Mouse (Mus musculus) kidney, embryonic 14.5 days (tissue): ENCODE results near the gene Smyd3. TPM values are rescaled to one million over a fixed set of nuclear protein-coding genes. Genes with fewer than 3 reads are reported as not detected.

ENCODE experiments used
- ATAC-seq: fragments of 200-750 bp; cut with Nextera tagmentation; 2 replicates; pipeline ENCODE4 v1.8.0; 2017; ENCODE audit warnings: moderate number of reproducible peaks, mild to moderate bottlenecking, moderate TSS enrichment, moderate library complexity; ENCODE audit not compliant: low FRiP score, low TSS enrichment
- H3K27ac ChIP-seq: fragments of 300-500 bp; sonication (generic); 2 replicates; pipeline ENCODE4 v1.5.1; 2014; ENCODE audit warnings: low read depth, mild to moderate bottlenecking, low read length, moderate library complexity, mixed read lengths
- H3K27me3 ChIP-seq: fragments of 300-500 bp; sonication (generic); 2 replicates; pipeline ENCODE4 v1.6.1; 2014; ENCODE audit warnings: mild to moderate bottlenecking, low read length; ENCODE audit not compliant: control insufficient read depth, insufficient read depth
- H3K36me3 ChIP-seq: fragments of 300-500 bp; sonication (generic); 2 replicates; pipeline ENCODE4 v1.6.1; 2014; ENCODE audit warnings: low read length, mixed read lengths; ENCODE audit not compliant: control insufficient read depth, insufficient read depth
- H3K4me1 ChIP-seq: fragments of 300-500 bp; sonication (generic); 2 replicates; pipeline ENCODE4 v1.6.1; 2014; ENCODE audit warnings: low read length, mixed read lengths; ENCODE audit not compliant: control insufficient read depth, insufficient read depth
- H3K4me2 ChIP-seq: fragments of 300-500 bp; sonication (generic); replicated peaks from 2 replicates; pipeline ENCODE4 v1.6.1; 2014; ENCODE audit warnings: low read depth, mild to moderate bottlenecking, low read length
- H3K4me3 ChIP-seq: fragments of 300-500 bp; sonication (generic); 2 replicates; pipeline ENCODE4 v1.5.1; 2014; ENCODE audit warnings: mild to moderate bottlenecking, low read length
- H3K9ac ChIP-seq: fragments of 300-500 bp; sonication (generic); 2 replicates; pipeline ENCODE4 v1.6.1; 2014; ENCODE audit warnings: low read depth, mild to moderate bottlenecking, low read length, moderate library complexity
- H3K9me3 ChIP-seq: fragments of 300-500 bp; sonication (generic); 2 replicates; pipeline ENCODE4 v1.6.1; 2016; ENCODE audit warnings: low read length; ENCODE audit not compliant: control insufficient read depth
- WGBS: fragments of 180-500 bp; shearing (Covaris S2); extraction: QIAGEN DNeasy Blood & Tissue Kit; methylation state at CpG from one replicate; pipeline ENCODE4 v1.1.7; 2014; 5-methylcytosine and 5-hydroxymethylcytosine counted together
- polyA plus RNA-seq: library from polyadenylated mRNA; unstranded; fragments of >200 nt; fragmentation: Nextera tagmentation; extraction: Ambion mirVana; gene quantifications from 2 replicates; pipeline ENCODE4 v1.2.1, GENCODE M21; 2014

The Smyd3 gene
- polyA plus RNA-seq, 1 experiment from 2014 or later, result 21.5 TPM

DNA sequence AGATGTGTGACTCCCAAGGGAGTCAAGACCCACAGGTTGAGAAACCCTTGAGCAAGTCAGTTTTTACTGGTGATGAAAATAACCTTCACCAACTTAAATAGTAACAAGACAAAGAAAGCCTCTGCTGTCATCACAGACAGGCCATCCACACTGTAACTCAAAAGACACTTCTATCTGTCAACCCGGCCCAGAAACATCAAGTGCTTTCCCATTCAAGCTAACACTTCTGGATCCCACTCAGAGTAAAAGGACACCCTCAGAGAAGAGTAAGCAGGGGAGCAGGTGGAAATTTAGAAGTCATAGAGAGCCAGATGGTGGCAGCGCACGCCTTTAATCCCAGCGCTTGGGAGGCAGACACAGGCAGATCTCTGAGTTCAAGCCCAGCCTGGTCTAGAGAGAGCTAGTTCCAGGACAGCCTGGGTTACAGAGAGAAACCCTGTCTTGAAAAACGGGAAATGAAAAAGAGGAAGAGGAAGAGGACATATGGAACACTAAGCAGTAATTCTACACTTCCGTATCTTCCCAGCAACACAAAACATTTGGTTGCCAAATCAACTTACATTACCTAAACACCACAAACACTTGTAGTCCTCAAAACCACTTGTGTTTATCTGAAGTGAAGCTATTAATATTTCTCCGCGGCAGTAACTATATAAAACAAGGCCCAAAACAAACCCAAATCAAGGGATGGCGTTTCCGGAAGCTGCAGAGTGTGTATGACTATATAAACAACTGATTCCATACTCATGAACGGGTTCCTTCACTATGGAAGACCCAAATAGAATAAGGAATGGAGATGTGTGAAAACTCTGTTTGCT, 83.2 kb downstream of the Smyd3 start:
- 91% methylated on average over 11 of the region's 11 CpGs for WGBS
- no peaks in the 10 kb centered on the region for H3K27me3 ChIP-seq
- H3K4me1 ChIP-seq, result 0 out of 2 replicates have a peak, but pooled peaks cover 3% of the 10 kb centered on the region
- H3K9ac ChIP-seq, result no peak overlapping the region
- H3K27ac ChIP-seq, result no peak overlapping the region
- ATAC-seq, result no peak
- no peak overlapping the region for H3K4me2 ChIP-seq
- no peak overlapping the region for H3K4me3 ChIP-seq
- H3K36me3 ChIP-seq, result no peaks in the 10 kb centered on the region
- no peaks in the 10 kb centered on the region for H3K9me3 ChIP-seq

- Histone ChIP-seq H3K27ac (no peak overlapping the region), H3K4me3 (no peak overlapping the region), H3K4me2 (no peak overlapping the region), H3K9me3 (0 out of 2 replicates have a peak, but pooled peaks cover 3% of the 10 kb centered on the region), H3K4me1 (0 out of 2 replicates have a peak, but pooled peaks cover 3% of the 10 kb centered on the region), H3K9ac (no peak overlapping the region), H3K36me3 (no peaks in the 10 kb centered on the region), H3K27me3 (no peaks in the 10 kb centered on the region)
- no peak for ATAC-seq
- WGBS, result 81% methylated on average over 7 of the region's 7 CpGs
Observed at GRCm38 (mm10) chr1:179433828-179434227, 84.0 kb downstream of the Smyd3 start.

DNA sequence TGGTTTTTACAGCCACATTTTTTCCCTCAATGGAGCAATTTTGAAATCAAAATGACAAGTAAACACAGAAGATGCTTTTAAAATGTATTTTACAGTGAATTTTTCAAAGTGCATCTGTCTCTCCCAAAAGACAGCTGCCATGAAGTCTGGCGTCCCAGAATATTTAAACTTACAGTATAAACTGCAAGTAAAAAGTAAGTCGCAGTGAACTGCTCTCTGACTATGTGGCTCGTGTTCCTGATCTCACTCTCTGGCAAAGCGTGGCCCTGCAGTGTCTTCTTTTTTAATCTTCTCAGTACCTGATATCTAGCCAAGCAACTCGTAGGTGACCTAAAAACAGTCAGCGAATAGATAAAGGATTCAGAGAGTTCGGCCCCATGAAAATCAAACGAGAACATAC, 84.5 kb downstream of the Smyd3 start:
- no peaks in the 10 kb centered on the region for H3K27me3 ChIP-seq
- no peak for ATAC-seq
- WGBS, result 89% methylated on average over 8 of the region's 8 CpGs

GRCm38 (mm10) chr1:179430077-179430476, 87.8 kb downstream of the Smyd3 start:
- Histone ChIP-seq H3K9ac (no peak overlapping the region), H3K4me3 (no peak overlapping the region), H3K27me3 (no peaks in the 10 kb centered on the region), H3K4me1 (0 out of 2 replicates have a peak, but pooled peaks cover 3% of the 10 kb centered on the region), H3K9me3 (0 out of 2 replicates have a peak, but pooled peaks cover 3% of the 10 kb centered on the region), H3K4me2 (no peak overlapping the region), H3K27ac (no peak overlapping the region), H3K36me3 (no peaks in the 10 kb centered on the region)
- ATAC-seq, result no peak
- WGBS, result 51% methylated on average over 3 of the region's 3 CpGs

More for the DNA sequence above, 84.5 kb downstream of the Smyd3 start:
- no peak overlapping the region for H3K4me2 ChIP-seq
- no peak overlapping the region for H3K4me3 ChIP-seq
- H3K9ac ChIP-seq, result no peak overlapping the region
- no peaks in the 10 kb centered on the region for H3K36me3 ChIP-seq
- H3K4me1 ChIP-seq, result 0 out of 2 replicates have a peak, but pooled peaks cover 3% of the 10 kb centered on the region
- no peak overlapping the region for H3K27ac ChIP-seq
- 0 out of 2 replicates have a peak, but pooled peaks cover 3% of the 10 kb centered on the region for H3K9me3 ChIP-seq

DNA sequence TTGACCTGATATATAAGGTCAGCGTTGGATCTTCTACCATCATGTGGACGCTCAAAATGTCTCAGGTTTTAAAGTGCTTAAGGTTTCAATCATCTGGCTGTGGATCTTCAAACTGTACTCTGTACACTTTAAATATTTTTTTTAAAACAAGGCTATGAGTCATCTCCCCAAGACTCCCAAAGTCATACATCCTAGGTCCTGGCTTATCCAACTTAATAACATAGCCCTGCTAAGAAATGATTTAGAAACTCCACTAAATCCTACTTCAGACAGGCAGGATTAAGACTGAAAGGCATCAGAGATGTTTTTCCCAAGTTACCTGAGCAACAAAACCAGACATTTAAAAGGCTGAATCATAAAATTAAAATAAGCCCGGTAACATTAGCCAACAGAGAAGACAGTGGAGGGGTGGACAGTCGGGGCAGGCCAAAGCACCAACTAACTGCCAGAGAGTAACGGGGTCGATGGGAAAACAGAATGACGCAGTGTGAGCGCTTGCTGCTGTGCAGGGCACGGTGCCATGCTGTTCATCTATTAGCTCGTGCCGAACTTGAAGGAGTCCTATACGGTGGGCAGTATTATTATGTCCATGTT, 92.9 kb downstream of the Smyd3 start:
- 0 out of 2 replicates have a peak, but pooled peaks cover 2% of the 10 kb centered on the region for H3K4me1 ChIP-seq
- WGBS, result 88% methylated on average over 12 of the region's 12 CpGs
- H3K36me3 ChIP-seq, result no peaks in the 10 kb centered on the region
- ATAC-seq, result no peak
- no peaks in the 10 kb centered on the region for H3K27me3 ChIP-seq
- H3K4me2 ChIP-seq, result no peak overlapping the region
- H3K4me3 ChIP-seq, result no peak overlapping the region
- H3K9me3 ChIP-seq, result 0 out of 2 replicates have a peak, but pooled peaks cover 3% of the 10 kb centered on the region
- no peak overlapping the region for H3K27ac ChIP-seq
- no peak overlapping the region for H3K9ac ChIP-seq

- H3K9me3 ChIP-seq, result no peaks in the 10 kb centered on the region
- no peak overlapping the region for H3K27ac ChIP-seq
- no peaks in the 10 kb centered on the region for H3K4me1 ChIP-seq
- H3K4me3 ChIP-seq, result no peak overlapping the region
- no peaks in the 10 kb centered on the region for H3K36me3 ChIP-seq
- H3K9ac ChIP-seq, result no peak overlapping the region
- H3K4me2 ChIP-seq, result no peak overlapping the region
- H3K27me3 ChIP-seq, result no peaks in the 10 kb centered on the region
- no peak for ATAC-seq
- WGBS, result 72% methylated on average over 4 of the region's 4 CpGs
Observed at GRCm38 (mm10) chr1:179419091-179419490, 98.8 kb downstream of the Smyd3 start.

- Histone ChIP-seq H3K4me3 (no peak overlapping the region), H3K9ac (no peak overlapping the region), H3K9me3 (no peaks in the 10 kb centered on the region), H3K4me1 (no peaks in the 10 kb centered on the region), H3K36me3 (no peaks in the 10 kb centered on the region), H3K27ac (no peak overlapping the region), H3K4me2 (no peak overlapping the region), H3K27me3 (no peaks in the 10 kb centered on the region)
- no peak for ATAC-seq
- 90% methylated on average over 4 of the region's 4 CpGs for WGBS
Observed at GRCm38 (mm10) chr1:179408086-179408485, 109.8 kb downstream of the Smyd3 start.

GRCm38 (mm10) chr1:179400835-179401234, 117.0 kb downstream of the Smyd3 start:
- Histone ChIP-seq H3K9me3 (no peaks in the 10 kb centered on the region), H3K4me1 (no peaks in the 10 kb centered on the region), H3K27me3 (no peaks in the 10 kb centered on the region), H3K27ac (no peak overlapping the region), H3K9ac (no peak overlapping the region), H3K4me3 (no peak overlapping the region), H3K4me2 (no peak overlapping the region), H3K36me3 (no peaks in the 10 kb centered on the region)
- WGBS, result 78% methylated on average over 5 of the region's 5 CpGs
- no peak for ATAC-seq

GRCm38 (mm10) chr1:179398639-179399038, 119.2 kb downstream of the Smyd3 start:
- no peaks in the 10 kb centered on the region for H3K4me1 ChIP-seq
- no peak overlapping the region for H3K27ac ChIP-seq
- H3K9me3 ChIP-seq, result no peaks in the 10 kb centered on the region
- no peak overlapping the region for H3K4me3 ChIP-seq
- WGBS, result 91% methylated on average over 4 of the region's 4 CpGs
- no peak for ATAC-seq
- no peak overlapping the region for H3K4me2 ChIP-seq
- H3K27me3 ChIP-seq, result no peaks in the 10 kb centered on the region
- H3K9ac ChIP-seq, result no peak overlapping the region
- no peaks in the 10 kb centered on the region for H3K36me3 ChIP-seq
